Mouse (Mus musculus) hindbrain, embryonic 16.5 days (tissue): ENCODE data around the gene Gtf2i. TPM values are rescaled to one million over a fixed set of nuclear protein-coding genes. Genes with fewer than 3 reads are reported as not detected.

Experiments used
- ATAC-seq: fragments of 200-750 bp; cut with Nextera tagmentation; 2 replicates; pipeline ENCODE4 v1.8.0; 2017; ENCODE audit warnings: moderate TSS enrichment, moderate library complexity
- H3K27ac ChIP-seq: fragments of 300-500 bp; sonication (generic); 2 replicates; pipeline ENCODE4 v1.5.1; 2014; ENCODE audit warnings: low read depth, mild to moderate bottlenecking, control low read depth, low read length, moderate library complexity
- H3K27me3 ChIP-seq: fragments of 300-500 bp; sonication (generic); replicated peaks from 2 replicates; pipeline ENCODE4 v1.6.1; 2014; ENCODE audit warnings: low read length; ENCODE audit not compliant: control insufficient read depth, insufficient read depth
- H3K36me3 ChIP-seq: fragments of 300-500 bp; sonication (generic); 2 replicates; pipeline ENCODE4 v1.6.1; 2014; ENCODE audit warnings: mild to moderate bottlenecking, low read length, moderate library complexity, mixed read lengths; ENCODE audit not compliant: control insufficient read depth, insufficient read depth
- H3K4me1 ChIP-seq: fragments of 300-500 bp; sonication (generic); 2 replicates; pipeline ENCODE4 v1.6.1; 2014; ENCODE audit warnings: low read depth, low read length; ENCODE audit not compliant: control insufficient read depth, insufficient read depth
- H3K4me2 ChIP-seq: fragments of 300-500 bp; sonication (generic); 2 replicates; pipeline ENCODE4 v1.6.1; 2014; ENCODE audit warnings: mild to moderate bottlenecking, low read length, control low read depth, moderate library complexity
- H3K4me3 ChIP-seq: fragments of 300-500 bp; sonication (generic); 2 replicates; pipeline ENCODE4 v1.5.1; 2014; ENCODE audit warnings: mild to moderate bottlenecking, low read length, control low read depth, moderate library complexity
- H3K9ac ChIP-seq: fragments of 300-500 bp; sonication (generic); 2 replicates; pipeline ENCODE4 v1.6.1; 2014; ENCODE audit warnings: low read depth, mild to moderate bottlenecking, control low read depth, low read length, moderate library complexity
- H3K9me3 ChIP-seq: fragments of 300-500 bp; sonication (generic); 2 replicates; pipeline ENCODE4 v1.6.1; 2014; ENCODE audit warnings: mild to moderate bottlenecking, low read length, moderate library complexity; ENCODE audit not compliant: control insufficient read depth
- WGBS: fragments of 180-500 bp; shearing (Covaris S2); extraction: QIAGEN DNeasy Blood & Tissue Kit; methylation state at CpG from one replicate; pipeline ENCODE4 v1.1.7; 2014; 5-methylcytosine and 5-hydroxymethylcytosine counted together
- polyA plus RNA-seq: library from polyadenylated mRNA; unstranded; fragments of >200 nt; fragmentation: Nextera tagmentation; extraction: Ambion mirVana; gene quantifications from 2 replicates; pipeline ENCODE4 v1.2.1, GENCODE M21; 2015

Gene Gtf2i
- polyA plus RNA-seq, 1 experiment from 2014 or later = 132 TPM

DNA sequence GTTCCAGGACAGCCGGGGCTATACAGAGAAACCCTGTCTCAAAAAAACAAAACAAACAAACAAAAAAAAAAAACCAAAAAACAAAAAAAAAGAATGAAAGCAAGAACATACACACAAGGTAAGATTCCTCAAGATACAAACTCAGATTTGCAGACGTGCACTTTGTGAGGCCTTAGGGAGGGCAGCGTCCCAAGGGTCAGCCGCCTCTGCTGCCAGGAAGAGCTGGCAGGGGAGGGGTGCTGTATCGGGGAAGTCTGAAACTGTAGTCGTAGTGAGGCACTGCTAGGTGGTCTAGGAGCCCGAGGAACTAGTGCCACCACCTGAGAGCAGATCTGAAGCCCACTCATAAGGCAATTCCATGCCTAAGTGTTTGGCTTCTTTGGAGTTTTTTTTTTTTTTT, 20.0 kb downstream of the Gtf2i start:
- Histone ChIP-seq H3K4me3 (no peak overlapping the region), H3K4me1 (no peaks in the 10 kb centered on the region), H3K9me3 (no peaks in the 10 kb centered on the region), H3K36me3 (peaks cover 25% of the 10 kb centered on the region), H3K4me2 (no peak overlapping the region), H3K27ac (no peak overlapping the region), H3K9ac (no peak overlapping the region), H3K27me3 (no peaks in the 10 kb centered on the region)
- 87% methylated on average over 7 of the region's 7 CpGs for WGBS
- no peak for ATAC-seq

DNA sequence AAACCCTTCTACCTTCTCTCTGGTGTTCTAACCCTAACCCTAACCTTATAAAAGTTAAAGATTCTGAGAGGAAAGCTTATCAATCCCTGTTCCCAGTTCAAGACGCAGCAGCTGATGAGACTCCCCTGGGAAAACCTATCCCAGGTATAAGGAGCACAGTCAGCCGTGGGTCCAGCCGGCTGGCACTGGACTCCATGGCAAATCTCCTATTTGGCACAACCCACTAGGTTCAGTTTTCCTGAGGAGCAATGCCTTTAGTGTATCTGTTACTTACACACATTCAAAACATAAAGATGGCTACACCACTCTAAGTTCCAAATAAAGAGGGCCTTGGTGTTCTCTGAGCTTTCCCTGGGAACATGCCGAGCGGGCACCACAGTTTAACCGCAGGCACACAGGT, 23.5 kb downstream of the Gtf2i start:
- no peak overlapping the region for H3K9ac ChIP-seq
- no peaks in the 10 kb centered on the region for H3K4me1 ChIP-seq
- H3K4me3 ChIP-seq = no peak overlapping the region
- H3K27ac ChIP-seq = no peak overlapping the region
- 93% methylated on average over 6 of the region's 6 CpGs for WGBS
- H3K4me2 ChIP-seq = no peak overlapping the region
- H3K9me3 ChIP-seq = no peaks in the 10 kb centered on the region
- H3K36me3 ChIP-seq = peaks cover 49% of the 10 kb centered on the region
- H3K27me3 ChIP-seq = no peaks in the 10 kb centered on the region
- ATAC-seq = no peak

DNA sequence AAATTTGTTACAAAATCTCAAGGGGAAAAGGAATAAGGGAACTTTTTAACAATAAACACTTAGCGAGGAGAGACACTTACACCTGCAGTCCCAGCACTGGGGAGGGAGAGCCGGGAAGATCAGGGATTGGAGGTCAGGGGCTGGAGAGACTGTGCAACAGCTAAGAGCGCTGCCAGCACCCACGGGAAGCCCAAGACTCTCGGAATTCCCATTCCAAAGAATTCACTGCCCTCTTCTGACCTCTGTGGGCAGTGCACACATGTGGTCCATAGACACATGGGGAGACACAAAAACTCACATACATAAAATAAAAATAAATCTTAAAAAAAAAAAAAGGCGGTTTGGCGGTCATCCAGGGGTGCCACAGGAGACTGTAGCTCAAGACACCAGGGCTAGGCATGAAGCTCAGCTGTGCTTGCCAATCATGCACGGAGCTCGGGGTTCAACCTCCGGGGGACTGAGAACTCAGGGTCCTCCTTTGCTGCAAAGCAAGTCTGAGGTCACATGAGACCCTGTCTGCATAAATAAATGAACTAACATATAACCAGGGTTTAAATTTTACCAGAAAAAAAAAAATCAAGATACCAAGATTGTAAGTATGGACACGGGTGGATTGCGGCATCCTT, 24.5 kb downstream of the Gtf2i start:
- ATAC-seq = no peak
- no peak overlapping the region for H3K4me3 ChIP-seq
- 83% methylated on average over 12 of the region's 12 CpGs for WGBS
- H3K9me3 ChIP-seq = no peaks in the 10 kb centered on the region
- H3K27me3 ChIP-seq = no peaks in the 10 kb centered on the region
- H3K9ac ChIP-seq = no peak overlapping the region
- H3K27ac ChIP-seq = no peak overlapping the region
- no peak overlapping the region for H3K4me2 ChIP-seq
- no peaks in the 10 kb centered on the region for H3K4me1 ChIP-seq
- H3K36me3 ChIP-seq = peaks cover 54% of the 10 kb centered on the region

DNA sequence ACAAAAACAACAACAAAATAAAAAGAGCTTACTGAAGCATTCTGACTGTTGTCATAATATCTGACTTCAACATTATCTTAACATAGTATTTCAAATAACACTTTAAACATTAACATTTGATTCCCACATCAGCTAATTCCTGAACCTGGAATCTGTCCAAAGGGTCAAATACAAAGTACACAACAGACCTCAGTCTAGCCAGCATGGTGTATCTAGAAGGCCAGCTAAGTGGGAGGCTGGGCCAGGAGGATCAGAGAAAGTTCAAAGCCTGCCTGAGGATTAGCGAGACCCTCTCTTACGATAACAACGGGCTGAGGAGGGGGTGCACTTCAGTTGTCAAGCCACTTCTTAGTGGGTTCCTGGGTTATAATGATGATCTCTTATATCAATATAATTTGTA, 26.5 kb downstream of the Gtf2i start:
- H3K27ac ChIP-seq = no peak overlapping the region
- no peaks in the 10 kb centered on the region for H3K4me1 ChIP-seq
- H3K27me3 ChIP-seq = no peaks in the 10 kb centered on the region
- H3K9ac ChIP-seq = no peak overlapping the region
- peaks cover 47% of the 10 kb centered on the region for H3K36me3 ChIP-seq
- no peak overlapping the region for H3K4me3 ChIP-seq
- ATAC-seq = no peak
- no peak overlapping the region for H3K4me2 ChIP-seq
- no peaks in the 10 kb centered on the region for H3K9me3 ChIP-seq
- 95% methylated on average over 3 of the region's 3 CpGs for WGBS

DNA sequence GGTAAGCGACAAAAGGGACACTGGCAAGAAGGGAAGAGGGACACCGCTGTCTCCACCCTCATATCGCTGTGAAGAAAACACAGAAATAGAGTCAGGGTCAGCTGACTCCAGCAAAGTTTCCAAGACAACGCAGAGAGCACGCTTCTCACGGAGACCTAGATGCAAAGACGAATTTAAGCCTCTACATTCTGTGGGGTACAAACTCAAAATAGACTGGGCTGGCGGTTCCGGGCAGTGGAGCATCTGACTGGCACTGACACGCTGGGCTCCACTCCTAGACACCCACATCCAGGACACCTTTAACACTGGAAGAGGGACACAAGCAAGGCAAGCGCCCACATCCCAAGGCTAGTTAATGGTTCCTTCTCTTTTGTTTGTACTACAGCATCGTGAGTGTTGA, 29.6 kb downstream of the Gtf2i start:
- Histone ChIP-seq H3K4me3 (no peak overlapping the region), H3K27ac (no peak overlapping the region), H3K27me3 (no peaks in the 10 kb centered on the region), H3K9ac (no peak overlapping the region), H3K4me1 (no peaks in the 10 kb centered on the region), H3K4me2 (no peak overlapping the region), H3K36me3 (peaks cover 47% of the 10 kb centered on the region), H3K9me3 (no peaks in the 10 kb centered on the region)
- ATAC-seq = no peak
- WGBS = 91% methylated on average over 12 of the region's 12 CpGs

DNA sequence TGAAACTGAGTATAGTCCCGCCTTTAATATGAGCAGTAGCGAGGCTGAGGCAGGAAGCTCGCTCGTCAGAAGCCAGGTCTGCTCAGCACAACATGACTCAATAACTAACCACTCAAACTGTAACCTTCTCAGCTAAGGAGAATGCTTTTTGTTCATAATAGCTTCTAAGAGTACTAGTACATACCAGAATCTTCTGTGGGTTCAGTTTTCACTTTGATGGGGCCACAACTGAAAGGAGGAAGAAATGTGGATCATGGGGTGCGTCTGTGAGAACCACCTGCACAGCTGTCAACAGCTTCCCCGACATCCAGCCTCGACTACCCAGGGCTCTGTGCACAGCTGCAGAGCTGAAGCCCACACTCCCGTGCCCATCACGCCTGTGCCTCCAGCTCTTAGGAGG, 32.0 kb downstream of the Gtf2i start:
- WGBS = 91% methylated on average over 9 of the region's 9 CpGs
- no peaks in the 10 kb centered on the region for H3K27me3 ChIP-seq
- no peak for ATAC-seq

DNA sequence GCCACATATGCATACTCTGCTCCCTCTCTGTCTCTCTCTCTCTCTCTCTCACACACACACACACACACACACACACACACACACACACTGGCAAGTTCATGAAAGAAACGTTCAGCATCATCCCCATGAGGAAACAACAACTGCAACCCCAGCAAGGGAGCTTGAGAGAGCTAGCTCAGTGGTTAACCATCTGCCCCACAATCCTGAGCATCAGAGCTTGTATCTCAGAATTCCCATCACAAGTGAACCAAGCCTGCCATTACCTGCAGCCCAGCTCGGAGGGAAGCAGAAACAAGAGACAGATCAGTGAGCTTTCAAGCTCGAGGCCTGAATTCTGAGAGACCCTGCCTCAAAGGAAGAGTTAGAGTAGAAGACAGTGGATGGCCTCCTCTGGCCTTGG, 32.5 kb downstream of the Gtf2i start:
- H3K4me1 ChIP-seq = no peaks in the 10 kb centered on the region
- H3K36me3 ChIP-seq = peaks cover 46% of the 10 kb centered on the region
- H3K27me3 ChIP-seq = no peaks in the 10 kb centered on the region
- H3K4me3 ChIP-seq = no peak overlapping the region
- no peak overlapping the region for H3K4me2 ChIP-seq
- H3K9ac ChIP-seq = no peak overlapping the region
- no peak for ATAC-seq
- no peak overlapping the region for H3K27ac ChIP-seq
- no peaks in the 10 kb centered on the region for H3K9me3 ChIP-seq
- WGBS = 68% methylated on average over 3 of the region's 3 CpGs

More for the DNA sequence above, 32.0 kb downstream of the Gtf2i start:
- H3K4me3 ChIP-seq = no peak overlapping the region
- no peak overlapping the region for H3K27ac ChIP-seq
- no peak overlapping the region for H3K4me2 ChIP-seq
- H3K9me3 ChIP-seq = no peaks in the 10 kb centered on the region
- H3K4me1 ChIP-seq = no peaks in the 10 kb centered on the region
- peaks cover 51% of the 10 kb centered on the region for H3K36me3 ChIP-seq
- H3K9ac ChIP-seq = no peak overlapping the region

DNA sequence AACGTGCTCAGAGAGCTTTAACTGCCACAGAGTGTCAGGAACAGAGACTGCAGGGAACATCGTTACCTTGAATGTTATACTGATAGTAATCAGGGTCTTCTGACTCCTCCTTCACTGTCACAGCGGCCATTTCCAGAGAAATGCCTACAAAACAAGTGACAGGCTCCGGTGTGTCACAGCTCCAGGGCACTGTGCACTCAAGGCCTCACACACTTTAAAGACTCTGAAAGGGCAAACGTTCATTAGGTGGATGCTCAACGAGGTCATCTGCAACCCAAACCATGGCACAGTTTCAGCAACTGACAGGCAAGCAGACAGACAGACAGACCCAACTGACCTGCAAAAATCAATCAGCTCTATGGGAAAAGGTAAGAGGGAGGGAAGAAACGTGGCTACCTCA, 35.2 kb downstream of the Gtf2i start:
- H3K4me1 ChIP-seq = no peaks in the 10 kb centered on the region
- H3K4me2 ChIP-seq = no peak overlapping the region
- H3K27me3 ChIP-seq = no peaks in the 10 kb centered on the region
- no peak overlapping the region for H3K4me3 ChIP-seq
- WGBS = 88% methylated on average over 7 of the region's 7 CpGs
- no peak overlapping the region for H3K27ac ChIP-seq
- H3K9me3 ChIP-seq = no peaks in the 10 kb centered on the region
- no peak for ATAC-seq
- H3K36me3 ChIP-seq = peaks cover 42% of the 10 kb centered on the region
- no peak overlapping the region for H3K9ac ChIP-seq

DNA sequence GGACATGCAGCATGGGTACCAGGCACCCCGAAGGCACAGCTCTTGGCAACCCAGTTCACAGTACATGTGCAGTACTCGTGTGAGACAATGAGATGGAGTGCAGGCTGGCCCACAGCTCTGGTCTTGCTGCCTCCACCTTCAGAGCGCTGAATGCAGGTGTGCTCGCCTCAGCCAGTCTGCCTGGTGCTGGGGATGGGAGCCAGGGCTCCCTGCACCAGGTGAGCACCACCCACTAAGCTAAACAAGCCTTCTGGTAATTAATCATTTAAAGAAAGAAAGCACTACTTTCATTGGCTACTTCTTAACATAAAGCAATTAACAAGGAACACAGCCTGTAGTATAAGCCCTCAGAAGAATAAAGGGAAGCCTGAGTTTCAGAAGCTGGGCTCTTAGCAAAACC, 37.5 kb downstream of the Gtf2i start:
- 90% methylated on average over 4 of the region's 4 CpGs for WGBS
- no peak for ATAC-seq

DNA sequence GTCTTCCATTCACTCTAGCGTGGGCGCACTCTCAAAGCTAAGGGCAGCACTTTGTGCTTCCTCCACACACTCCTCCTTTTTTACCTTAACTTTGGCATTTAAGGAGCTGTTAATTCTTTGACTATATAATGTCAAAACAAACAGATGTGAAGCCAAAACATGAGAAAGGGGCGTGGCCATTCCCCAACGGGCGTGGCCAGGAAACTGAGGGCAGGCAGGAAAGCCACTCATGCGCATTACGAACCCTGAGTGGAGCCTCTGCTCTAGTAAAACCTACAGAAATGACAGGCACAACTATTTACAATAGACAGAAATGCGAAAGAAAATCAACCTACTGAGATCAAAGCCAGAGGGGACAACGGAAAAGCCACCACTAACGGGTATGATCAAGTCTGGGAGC, 39.0 kb downstream of the Gtf2i start:
- Histone ChIP-seq H3K9ac (no peak overlapping the region), H3K4me2 (no peak overlapping the region), H3K27ac (no peak overlapping the region), H3K4me1 (no peaks in the 10 kb centered on the region), H3K9me3 (no peaks in the 10 kb centered on the region), H3K4me3 (no peak overlapping the region), H3K27me3 (no peaks in the 10 kb centered on the region), H3K36me3 (peaks cover 52% of the 10 kb centered on the region)
- no peak for ATAC-seq
- WGBS = 93% methylated on average over 10 of the region's 10 CpGs

More for the DNA sequence above, 37.5 kb downstream of the Gtf2i start:
- peaks cover 51% of the 10 kb centered on the region for H3K36me3 ChIP-seq
- peak overlapping the region; percentile 29 for H3K27ac ChIP-seq
- H3K27me3 ChIP-seq = no peaks in the 10 kb centered on the region
- H3K9me3 ChIP-seq = no peaks in the 10 kb centered on the region
- H3K9ac ChIP-seq = no peak overlapping the region
- H3K4me2 ChIP-seq = no peak overlapping the region
- no peaks in the 10 kb centered on the region for H3K4me1 ChIP-seq
- H3K4me3 ChIP-seq = no peak overlapping the region
